Mouse (Mus musculus) lung, postnatal 0 days (tissue): ENCODE data around the gene Aldh1a2. TPM values are rescaled to one million over a fixed set of nuclear protein-coding genes. Genes with fewer than 3 reads are reported as not detected.

Source experiments
- ATAC-seq: fragments of 200-750 bp; cut with Nextera tagmentation; 2 replicates; pipeline ENCODE4 v1.8.0; 2017; ENCODE audit warnings: moderate library complexity
- DNase-seq: peaks from one replicate; pipeline ENCODE4 v3.0.0-alpha.2; 2016; ENCODE audit warnings: low spot score
- H3K27ac ChIP-seq: fragments of 300-500 bp; sonication (generic); 2 replicates; pipeline ENCODE4 v1.5.1; 2014; ENCODE audit warnings: antibody characterized with exemption, mild to moderate bottlenecking, low read length, mixed read lengths
- H3K27me3 ChIP-seq: fragments of 300-500 bp; sonication (generic); replicated peaks from 2 replicates; pipeline ENCODE4 v1.6.1; 2014; ENCODE audit warnings: low read length, mixed read lengths; ENCODE audit not compliant: insufficient read depth
- H3K36me3 ChIP-seq: fragments of 300-500 bp; sonication (generic); 2 replicates; pipeline ENCODE4 v1.6.1; 2014; ENCODE audit warnings: low read length, mixed read lengths; ENCODE audit not compliant: insufficient read depth
- H3K4me1 ChIP-seq: fragments of 300-500 bp; sonication (generic); 2 replicates; pipeline ENCODE4 v1.6.1; 2014; ENCODE audit warnings: antibody characterized with exemption, low read depth, low read length, mixed read lengths; ENCODE audit not compliant: insufficient read depth
- H3K4me2 ChIP-seq: fragments of 300-500 bp; sonication (generic); replicated peaks from 2 replicates; pipeline ENCODE4 v1.6.1; 2014; ENCODE audit warnings: low read depth, mild to moderate bottlenecking, low read length, moderate library complexity, mixed read lengths
- H3K4me3 ChIP-seq: fragments of 300-500 bp; sonication (generic); 2 replicates; pipeline ENCODE4 v1.5.1; 2014; ENCODE audit warnings: low read depth, low read length
- H3K9ac ChIP-seq: fragments of 300-500 bp; sonication (generic); replicated peaks from 2 replicates; pipeline ENCODE4 v1.6.1; 2014; ENCODE audit warnings: low read depth, mild to moderate bottlenecking
- H3K9me3 ChIP-seq: fragments of 300-500 bp; sonication (generic); 2 replicates; pipeline ENCODE4 v1.6.1; 2016; ENCODE audit warnings: low read length, mixed read lengths
- CTCF ChIP-seq: IDR thresholded peaks from 2 replicates; pipeline ENCODE4 v1.5.1; 2016; ENCODE audit warnings: antibody characterized with exemption, mild to moderate bottlenecking
- EP300 ChIP-seq: IDR thresholded peaks from 2 replicates; pipeline ENCODE4 v1.6.1; 2016; ENCODE audit warnings: antibody characterized with exemption, mild to moderate bottlenecking, control low read depth
- WGBS: fragments of 180-500 bp; shearing (Covaris S2); extraction: QIAGEN DNeasy Blood & Tissue Kit; methylation state at CpG from one replicate; pipeline ENCODE4 v1.1.7; 2014; 5-methylcytosine and 5-hydroxymethylcytosine counted together
- polyA plus RNA-seq: library from polyadenylated mRNA; unstranded; fragments of >200 nt; fragmentation: Nextera tagmentation; extraction: Ambion mirVana; gene quantifications from 2 replicates; pipeline ENCODE4 v1.2.1, GENCODE M21; 2015

Gene Aldh1a2
- polyA plus RNA-seq, 1 experiment from 2014 or later, result 27.8 TPM

DNA sequence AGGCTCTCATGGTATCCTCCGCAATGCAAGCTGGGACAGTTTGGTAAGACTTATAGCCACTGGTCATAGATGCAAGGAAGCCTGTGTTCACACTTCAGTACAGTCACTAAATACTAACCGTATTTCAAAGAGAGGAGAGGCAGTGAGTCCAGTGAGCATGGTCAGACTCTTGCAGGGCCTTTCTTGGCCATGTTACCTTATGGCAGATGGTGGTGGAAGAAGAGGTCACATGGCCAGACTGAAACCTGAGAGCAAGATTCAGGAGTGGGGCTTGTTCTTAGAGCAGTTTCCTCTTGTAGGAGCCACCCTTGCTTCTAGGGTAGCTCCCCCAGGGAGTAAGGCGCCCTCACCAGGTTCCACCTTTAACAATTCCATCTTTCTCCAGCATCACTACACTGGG lies 69.6 kb downstream of the Aldh1a2 start:
- H3K4me3 ChIP-seq, result no peak overlapping the region
- H3K4me1 ChIP-seq, result no peaks in the 10 kb centered on the region
- H3K27ac ChIP-seq, result no peak overlapping the region
- no peaks in the 10 kb centered on the region for H3K9me3 ChIP-seq
- H3K9ac ChIP-seq, result no peak overlapping the region
- 96% methylated on average over 3 of the region's 3 CpGs for WGBS
- no peaks in the 10 kb centered on the region for H3K27me3 ChIP-seq
- ATAC-seq, result no peak
- no peak for DNase-seq
- H3K36me3 ChIP-seq, result no peaks in the 10 kb centered on the region
- TF ChIP-seq CTCF, result no peak
- TF ChIP-seq EP300, result no peak
- H3K4me2 ChIP-seq, result no peak overlapping the region

GRCm38 (mm10) chr9:71286420-71286819 lies 70.8 kb downstream of the Aldh1a2 start:
- WGBS, result 94% methylated on average over 9 of the region's 9 CpGs

GRCm38 (mm10) chr9:71288738-71289137 lies 73.1 kb downstream of the Aldh1a2 start:
- H3K4me1 ChIP-seq, result no peaks in the 10 kb centered on the region
- no peak overlapping the region for H3K9ac ChIP-seq
- no peak overlapping the region for H3K4me3 ChIP-seq
- no peak; the same call in 1 of the 2 replicates for ATAC-seq
- no peak for TF ChIP-seq CTCF
- no peak for TF ChIP-seq EP300
- H3K27me3 ChIP-seq, result no peaks in the 10 kb centered on the region
- no peak overlapping the region for H3K27ac ChIP-seq
- no peaks in the 10 kb centered on the region for H3K36me3 ChIP-seq
- no peak overlapping the region for H3K4me2 ChIP-seq
- no peaks in the 10 kb centered on the region for H3K9me3 ChIP-seq
- 42% methylated on average over 6 of the region's 6 CpGs for WGBS
- no peak for DNase-seq

More at GRCm38 (mm10) chr9:71286420-71286819, 70.8 kb downstream of the Aldh1a2 start:
- TF ChIP-seq EP300, result no peak
- TF ChIP-seq CTCF, result no peak
- H3K4me3 ChIP-seq, result no peak overlapping the region
- no peaks in the 10 kb centered on the region for H3K9me3 ChIP-seq
- no peaks in the 10 kb centered on the region for H3K36me3 ChIP-seq
- H3K27me3 ChIP-seq, result no peaks in the 10 kb centered on the region
- no peak for ATAC-seq
- H3K4me2 ChIP-seq, result no peak overlapping the region
- H3K27ac ChIP-seq, result no peak overlapping the region
- no peaks in the 10 kb centered on the region for H3K4me1 ChIP-seq
- DNase-seq, result no peak
- H3K9ac ChIP-seq, result no peak overlapping the region

DNA sequence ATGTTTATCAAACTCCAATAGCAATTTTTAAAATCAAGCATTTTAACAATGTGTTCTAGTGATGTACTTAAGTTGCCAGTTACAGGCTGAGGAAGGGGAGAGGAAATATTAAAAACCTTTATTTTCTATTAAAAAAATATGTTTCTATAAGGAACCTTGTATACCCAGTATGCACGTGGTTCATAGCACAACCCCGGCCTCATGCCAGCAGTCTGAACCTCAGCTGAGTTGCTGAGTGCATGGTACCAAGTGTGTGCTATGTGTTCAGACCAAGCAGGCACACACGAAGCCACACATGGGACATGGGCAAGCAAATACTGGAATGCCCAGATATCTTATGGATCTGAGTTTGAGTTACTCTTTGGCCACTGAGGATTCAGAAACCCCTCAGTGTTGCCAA lies 74.2 kb downstream of the Aldh1a2 start:
- TF ChIP-seq CTCF (no peak), EP300 (no peak)
- Histone ChIP-seq H3K9ac (no peak overlapping the region), H3K4me1 (no peaks in the 10 kb centered on the region), H3K36me3 (no peaks in the 10 kb centered on the region), H3K27ac (no peak overlapping the region), H3K9me3 (no peaks in the 10 kb centered on the region), H3K4me3 (no peak overlapping the region), H3K27me3 (no peaks in the 10 kb centered on the region), H3K4me2 (no peak overlapping the region)
- 71% methylated on average over 3 of the region's 3 CpGs for WGBS
- DNase-seq (no peak), ATAC-seq (no peak)

- Histone ChIP-seq H3K9me3 (no peaks in the 10 kb centered on the region), H3K27me3 (no peaks in the 10 kb centered on the region), H3K36me3 (no peaks in the 10 kb centered on the region), H3K4me3 (no peak overlapping the region), H3K27ac (no peak overlapping the region), H3K4me2 (no peak overlapping the region), H3K9ac (no peak overlapping the region), H3K4me1 (0 out of 2 replicates have a peak, but pooled peaks cover 5% of the 10 kb centered on the region)
- 50% methylated on average over 1 of the region's 1 CpGs for WGBS
- no peak for TF ChIP-seq EP300
- TF ChIP-seq CTCF, result no peak
- DNase-seq (no peak), ATAC-seq (no peak)
Measured at GRCm38 (mm10) chr9:71290730-71291129, 75.1 kb downstream of the Aldh1a2 start.

GRCm38 (mm10) chr9:71295501-71295900 lies 79.9 kb downstream of the Aldh1a2 start:
- WGBS, result 43% methylated on average over 8 of the region's 8 CpGs
- no peaks in the 10 kb centered on the region for H3K9me3 ChIP-seq
- H3K4me1 ChIP-seq, result 0 out of 2 replicates have a peak, but pooled peaks cover 7% of the 10 kb centered on the region
- TF ChIP-seq EP300, result no peak
- DNase-seq (peak; percentile 61), ATAC-seq (peak; percentile 68)
- H3K4me3 ChIP-seq, result no peak overlapping the region
- no peak overlapping the region for H3K4me2 ChIP-seq
- no peak overlapping the region for H3K9ac ChIP-seq
- no peaks in the 10 kb centered on the region for H3K27me3 ChIP-seq
- H3K27ac ChIP-seq, result no peak overlapping the region
- no peaks in the 10 kb centered on the region for H3K36me3 ChIP-seq

DNA sequence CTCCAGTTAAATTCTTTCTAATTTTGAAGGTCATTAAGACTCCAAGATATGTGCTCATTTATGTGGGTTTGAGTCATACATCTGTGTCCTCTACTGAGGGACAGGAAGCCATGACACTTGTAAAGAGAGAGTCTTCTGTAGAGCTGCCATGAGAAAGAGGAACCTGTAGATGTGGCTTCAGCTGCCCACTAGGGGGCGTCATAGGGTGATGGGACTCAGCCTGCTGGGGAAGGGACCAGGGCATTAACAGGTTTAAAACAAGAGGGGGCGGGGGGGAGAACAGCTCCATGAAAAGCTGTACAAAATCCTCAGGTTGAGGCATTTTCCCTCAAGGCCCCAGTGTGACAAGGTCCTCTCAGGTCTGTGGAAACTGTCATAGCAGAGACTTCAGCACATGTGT lies 88.0 kb downstream of the Aldh1a2 start:
- Histone ChIP-seq H3K36me3 (no peaks in the 10 kb centered on the region), H3K9ac (no peak overlapping the region), H3K27ac (no peak overlapping the region), H3K9me3 (no peaks in the 10 kb centered on the region), H3K4me2 (no peak overlapping the region), H3K27me3 (no peaks in the 10 kb centered on the region), H3K4me1 (no peaks in the 10 kb centered on the region), H3K4me3 (no peak overlapping the region)
- no peak for TF ChIP-seq EP300
- peak; percentile 30 for TF ChIP-seq CTCF
- no peak for DNase-seq
- ATAC-seq, result no peak
- 58% methylated on average over 2 of the region's 2 CpGs for WGBS
